Mouse (Mus musculus) lung, embryonic 14.5 days (tissue): Measurements from ENCODE around the gene Xrcc6. TPM values are rescaled to one million over a fixed set of nuclear protein-coding genes. Genes with fewer than 3 reads are reported as not detected.
"Not testable (repeated sequence)": the region's sequence is repeated elsewhere in the genome, so short reads cannot be mapped to it uniquely, and the experiment has no call there.

Experiments used
- ATAC-seq: fragments of 200-750 bp; cut with Nextera tagmentation; 2 replicates; pipeline ENCODE4 v1.8.0; 2017; ENCODE audit warnings: mild to moderate bottlenecking, moderate TSS enrichment, moderate library complexity; ENCODE audit not compliant: insufficient read depth
- DNase-seq: peaks from one replicate; pipeline ENCODE4 v3.0.0-alpha.2; 2015
- H3K27ac ChIP-seq: fragments of 300-500 bp; sonication (generic); 2 replicates; pipeline ENCODE4 v1.5.1; 2014; ENCODE audit warnings: low read depth, mild to moderate bottlenecking, moderate library complexity
- H3K27me3 ChIP-seq: fragments of 300-500 bp; sonication (generic); 2 replicates; pipeline ENCODE4 v1.6.1; 2014; ENCODE audit warnings: low read length, control low read depth; ENCODE audit not compliant: insufficient read depth
- H3K36me3 ChIP-seq: fragments of 300-500 bp; sonication (generic); 2 replicates; pipeline ENCODE4 v1.6.1; 2014; ENCODE audit warnings: control low read depth; ENCODE audit not compliant: insufficient read depth
- H3K4me1 ChIP-seq: fragments of 300-500 bp; sonication (generic); 2 replicates; pipeline ENCODE4 v1.6.1; 2014; ENCODE audit warnings: antibody characterized with exemption, control low read depth; ENCODE audit not compliant: insufficient read depth
- H3K4me2 ChIP-seq: fragments of 300-500 bp; sonication (generic); 2 replicates; pipeline ENCODE4 v1.6.1; 2014; ENCODE audit warnings: mild to moderate bottlenecking
- H3K4me3 ChIP-seq: fragments of 300-500 bp; sonication (generic); 2 replicates; pipeline ENCODE4 v1.5.1; 2014; ENCODE audit warnings: low read depth, low read length
- H3K9ac ChIP-seq: fragments of 300-500 bp; sonication (generic); 2 replicates; pipeline ENCODE4 v1.6.1; 2014
- H3K9me3 ChIP-seq: fragments of 300-500 bp; sonication (generic); 2 replicates; pipeline ENCODE4 v1.6.1; 2016; ENCODE audit warnings: low read depth, low read length, control low read depth
- CTCF ChIP-seq: IDR thresholded peaks from 2 replicates; pipeline ENCODE4 v1.5.1; 2016; ENCODE audit warnings: antibody characterized with exemption, low read depth
- WGBS: fragments of 180-500 bp; shearing (Covaris S2); extraction: QIAGEN DNeasy Blood & Tissue Kit; methylation state at CpG from one replicate; pipeline ENCODE4 v1.1.7; 2014; 5-methylcytosine and 5-hydroxymethylcytosine counted together
- polyA plus RNA-seq: library from polyadenylated mRNA; unstranded; fragments of >200 nt; fragmentation: Nextera tagmentation; extraction: Ambion mirVana; gene quantifications from 2 replicates; pipeline ENCODE4 v1.2.1, GENCODE M21; 2014

The Xrcc6 gene
- polyA plus RNA-seq, 1 experiment from 2014 or later, result 93.1 TPM

DNA sequence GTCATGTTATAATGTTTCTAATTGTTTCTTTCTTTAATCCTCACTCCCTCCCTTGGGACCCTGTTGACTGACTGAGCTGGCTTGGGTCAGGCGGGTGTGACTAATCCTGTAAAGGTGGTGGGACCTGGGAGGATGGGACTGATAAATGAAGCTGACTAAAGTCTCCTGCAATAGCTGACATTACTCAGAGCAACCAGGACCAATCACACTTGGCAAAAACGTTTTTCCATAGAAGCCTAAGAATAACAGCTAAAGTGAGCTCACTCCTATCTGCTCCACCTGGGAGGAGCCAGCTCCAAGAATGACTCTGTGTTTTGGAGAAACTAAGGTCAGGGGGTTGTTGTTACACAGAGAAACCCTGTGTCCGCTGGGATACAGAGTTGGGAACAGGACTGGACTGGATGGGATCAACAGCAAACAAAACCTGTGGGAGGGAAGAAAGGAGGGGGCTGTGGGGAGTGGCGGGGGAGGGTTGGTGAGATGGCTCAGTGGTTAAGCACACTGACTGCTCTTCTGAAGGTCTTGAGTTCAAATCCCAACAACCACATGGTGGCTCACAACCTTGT lies 22.6 kb upstream of the Xrcc6 start:
- Histone ChIP-seq H3K27ac (no peak overlapping the region), H3K4me2 (no peak overlapping the region), H3K4me1 (no peaks in the 10 kb centered on the region), H3K27me3 (no peaks in the 10 kb centered on the region), H3K36me3 (no peaks in the 10 kb centered on the region), H3K9ac (no peak overlapping the region), H3K9me3 (no peaks in the 10 kb centered on the region), H3K4me3 (no peak overlapping the region)
- ATAC-seq (no peak), DNase-seq (no peak)
- 59% methylated on average over 4 of the region's 4 CpGs for WGBS
- no peak for TF ChIP-seq CTCF

DNA sequence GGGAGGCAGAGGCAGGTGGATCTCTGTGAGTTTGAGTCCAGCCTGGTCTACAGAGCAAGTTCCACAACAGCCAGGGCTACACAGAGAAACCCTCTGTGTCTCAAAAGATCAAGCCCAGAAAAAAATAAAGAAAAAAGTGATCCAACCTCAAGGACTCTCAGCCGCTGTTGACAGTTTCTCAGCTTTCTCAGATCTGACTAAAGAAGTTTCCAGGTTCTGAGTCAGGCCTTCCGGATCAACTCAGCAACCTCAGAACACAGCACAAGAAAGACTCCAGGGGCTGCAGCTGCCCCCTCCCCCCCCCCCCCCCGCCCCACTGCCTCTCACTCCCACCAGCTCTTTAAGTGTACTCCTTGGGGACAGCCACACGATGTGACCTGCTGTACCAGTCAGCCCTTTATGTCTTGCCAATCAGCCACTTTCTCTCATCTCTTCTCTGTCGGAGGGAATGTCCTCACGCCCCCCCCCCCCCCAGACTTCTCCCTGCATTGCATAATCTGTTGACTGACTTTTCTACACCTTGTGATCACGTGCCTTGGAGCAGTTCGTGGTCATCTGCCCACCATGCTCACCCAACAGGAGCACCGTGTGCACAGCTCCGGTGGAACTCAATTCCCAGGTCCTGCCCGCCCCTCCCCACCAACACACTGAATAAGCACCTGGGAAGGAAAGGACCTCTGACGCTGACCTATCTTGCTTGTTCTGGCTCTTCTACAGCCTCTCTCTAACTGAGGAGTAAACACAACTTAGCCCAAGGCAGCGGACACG lies 21.4 kb upstream of the Xrcc6 start:
- 62% methylated on average over 12 of the region's 14 CpGs for WGBS
- no peak for TF ChIP-seq CTCF
- no peak overlapping the region for H3K4me2 ChIP-seq
- no peaks in the 10 kb centered on the region for H3K9me3 ChIP-seq
- H3K9ac ChIP-seq, result no peak overlapping the region
- no peaks in the 10 kb centered on the region for H3K36me3 ChIP-seq
- ATAC-seq (no peak; the same call in 1 of the 2 replicates), DNase-seq (no peak)
- no peaks in the 10 kb centered on the region for H3K27me3 ChIP-seq
- no peak overlapping the region for H3K27ac ChIP-seq
- H3K4me3 ChIP-seq, result no peak overlapping the region
- no peaks in the 10 kb centered on the region for H3K4me1 ChIP-seq

DNA sequence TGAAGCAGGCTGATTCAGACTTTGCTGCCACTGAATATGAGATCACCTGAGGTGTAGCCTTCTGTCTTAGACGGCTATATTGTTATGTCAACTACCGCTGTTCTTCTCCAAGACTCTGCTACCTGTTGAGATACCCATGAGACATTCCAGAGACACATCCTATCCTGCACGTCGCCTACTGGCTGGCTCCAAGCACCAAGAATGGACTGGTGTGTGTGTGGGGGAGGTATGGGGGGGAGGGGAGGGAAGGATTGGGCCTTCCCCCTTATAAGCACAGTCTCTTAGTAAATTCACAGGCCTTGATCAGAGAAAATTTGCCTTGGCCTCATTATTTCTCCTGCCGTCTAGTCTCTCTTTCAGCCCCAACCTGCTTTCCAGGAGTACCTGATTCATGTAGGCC lies 19.8 kb upstream of the Xrcc6 start:
- DNase-seq (no peak), ATAC-seq (no peak)
- TF ChIP-seq CTCF, result no peak
- H3K27me3 ChIP-seq, result no peaks in the 10 kb centered on the region
- no peaks in the 10 kb centered on the region for H3K36me3 ChIP-seq
- H3K9me3 ChIP-seq, result no peaks in the 10 kb centered on the region
- H3K27ac ChIP-seq, result no peak overlapping the region
- no peak overlapping the region for H3K4me3 ChIP-seq
- H3K4me2 ChIP-seq, result no peak overlapping the region
- H3K9ac ChIP-seq, result no peak overlapping the region
- no peaks in the 10 kb centered on the region for H3K4me1 ChIP-seq
- WGBS, result 88% methylated on average over 5 of the region's 5 CpGs

- H3K4me1 ChIP-seq, result no peaks in the 10 kb centered on the region
- H3K27me3 ChIP-seq, result no peaks in the 10 kb centered on the region
- no peak overlapping the region for H3K27ac ChIP-seq
- H3K4me2 ChIP-seq, result no peak overlapping the region
- no peak for TF ChIP-seq CTCF
- ATAC-seq (no peak), DNase-seq (no peak)
- 44% methylated on average over 2 of the region's 2 CpGs for WGBS
- no peak overlapping the region for H3K9ac ChIP-seq
- no peaks in the 10 kb centered on the region for H3K9me3 ChIP-seq
- H3K36me3 ChIP-seq, result no peaks in the 10 kb centered on the region
- H3K4me3 ChIP-seq, result no peak overlapping the region
Measured at GRCm38 (mm10) chr15:81968447-81968846, 19.2 kb upstream of the Xrcc6 start.

GRCm38 (mm10) chr15:81969173-81969572 lies 18.5 kb upstream of the Xrcc6 start:
- Histone ChIP-seq H3K27ac (no peak overlapping the region), H3K36me3 (no peaks in the 10 kb centered on the region), H3K9me3 (no peaks in the 10 kb centered on the region), H3K9ac (no peak overlapping the region), H3K4me1 (no peaks in the 10 kb centered on the region), H3K4me3 (no peak overlapping the region), H3K4me2 (no peak overlapping the region), H3K27me3 (no peaks in the 10 kb centered on the region)
- TF ChIP-seq CTCF, result no peak
- ATAC-seq, result no peak
- 44% methylated on average over 7 of the region's 7 CpGs for WGBS
- no peak for DNase-seq

DNA sequence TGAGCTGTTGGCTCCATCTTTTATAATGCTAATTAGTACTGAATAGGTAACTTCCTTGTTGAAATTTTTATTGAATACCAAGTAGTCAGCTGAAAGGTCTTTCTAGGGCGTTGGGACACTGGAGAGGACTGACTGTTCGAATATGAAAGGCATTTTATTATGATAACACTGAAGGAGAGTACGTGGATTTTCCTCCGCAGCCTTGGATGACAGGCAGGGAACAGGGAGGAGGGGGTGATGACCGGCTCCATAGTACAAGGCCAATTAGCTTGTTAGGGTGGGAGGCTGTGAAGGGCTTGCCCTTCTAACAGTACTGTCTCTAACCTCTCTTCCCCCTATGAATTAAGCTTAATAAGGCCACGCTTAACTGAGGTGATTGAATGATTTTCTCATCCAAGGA lies 18.0 kb upstream of the Xrcc6 start:
- ATAC-seq, H3K4me2 ChIP-seq, H3K4me3 ChIP-seq, H3K9ac ChIP-seq, H3K36me3 ChIP-seq, H3K27ac ChIP-seq, DNase-seq, H3K9me3 ChIP-seq, H3K4me1 ChIP-seq, H3K27me3 ChIP-seq: not testable (repeated sequence)
- 66% methylated on average over 6 of the region's 6 CpGs for WGBS

DNA sequence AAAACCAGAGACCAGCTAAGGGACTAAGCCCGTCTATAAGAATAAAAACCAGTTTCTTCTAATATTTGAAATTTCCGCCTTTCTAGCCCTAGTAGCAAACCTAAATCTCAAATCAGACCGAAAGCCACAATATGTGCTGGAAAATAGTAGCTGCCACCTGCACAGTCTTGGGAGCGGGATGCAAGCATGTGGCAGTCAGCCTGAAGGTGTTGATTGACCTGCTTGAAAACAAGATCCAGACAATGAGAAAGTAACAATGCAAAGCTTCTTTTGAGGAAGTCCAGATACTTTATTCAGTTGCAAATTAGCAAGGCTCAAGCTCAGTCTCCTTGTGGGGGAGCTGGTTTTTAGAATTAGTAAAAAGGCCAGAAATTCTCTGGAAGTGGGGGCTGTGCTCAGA lies 17.1 kb upstream of the Xrcc6 start:
- H3K9ac ChIP-seq, H3K27ac ChIP-seq, H3K4me3 ChIP-seq, H3K4me1 ChIP-seq, H3K27me3 ChIP-seq, DNase-seq, H3K9me3 ChIP-seq, H3K36me3 ChIP-seq, H3K4me2 ChIP-seq, ATAC-seq: not testable (repeated sequence)
- 90% methylated on average over 4 of the region's 4 CpGs for WGBS

GRCm38 (mm10) chr15:81975156-81975555 lies 12.5 kb upstream of the Xrcc6 start:
- not testable (repeated sequence) for H3K9me3 ChIP-seq, H3K27me3 ChIP-seq, H3K9ac ChIP-seq, H3K36me3 ChIP-seq, DNase-seq, H3K4me1 ChIP-seq, H3K27ac ChIP-seq, H3K4me3 ChIP-seq, H3K4me2 ChIP-seq, ATAC-seq
- 90% methylated on average over 8 of the region's 8 CpGs for WGBS
